Mouse (Mus musculus): Measurements from ENCODE around the gene Plagl1. TPM values are rescaled to one million over a fixed set of nuclear protein-coding genes. Genes with fewer than 3 reads are reported as not detected.
A peak's percentile ranks its signal among the peaks of the same experiment; 100 is the strongest.

The Plagl1 gene
- polyA plus RNA-seq, 1 experiment, result 4.2 TPM

GRCm38 (mm10) chr10:13076807-13077532 is 16.7 kb downstream of the Plagl1 start:
- 58% methylated on average over 7 of the region's 7 CpGs for WGBS
- no peak for DNase-seq (ENCODE audit: low read depth, low spot score)

- DNase-seq (ENCODE audit: low read depth, low spot score), result no peak
- WGBS, result 74% methylated on average over 12 of the region's 12 CpGs
Observed at GRCm38 (mm10) chr10:13082459-13082858, 22.2 kb downstream of the Plagl1 start.

- DNase-seq (ENCODE audit: low read depth, low spot score), result no peak
- 56% methylated on average over 70 of the region's 70 CpGs for WGBS
Observed at GRCm38 (mm10) chr10:13090596-13091424, 30.5 kb downstream of the Plagl1 start.

- 49% methylated on average over 3 of the region's 3 CpGs for WGBS
Observed at GRCm38 (mm10) chr10:13092996-13093395, 32.7 kb downstream of the Plagl1 start.

GRCm38 (mm10) chr10:13098895-13099294 is 38.6 kb downstream of the Plagl1 start:
- WGBS, result 71% methylated on average over 1 of the region's 1 CpGs

More at GRCm38 (mm10) chr10:13092996-13093395, 32.7 kb downstream of the Plagl1 start:
- no peak for DNase-seq (ENCODE audit: low read depth, low spot score)

GRCm38 (mm10) chr10:13100061-13100648 is 39.9 kb downstream of the Plagl1 start:
- 39% methylated on average over 6 of the region's 6 CpGs for WGBS
- DNase-seq (ENCODE audit: low read depth, low spot score), result peak; percentile 14

More at GRCm38 (mm10) chr10:13098895-13099294, 38.6 kb downstream of the Plagl1 start:
- DNase-seq (ENCODE audit: low read depth, low spot score), result no peak

- 71% methylated on average over 4 of the region's 4 CpGs for WGBS
- DNase-seq (ENCODE audit: low read depth, low spot score), result no peak
Observed at GRCm38 (mm10) chr10:13102360-13102759, 42.1 kb downstream of the Plagl1 start.

- DNase-seq (ENCODE audit: low read depth, low spot score), result no peak
- 68% methylated on average over 4 of the region's 4 CpGs for WGBS
Observed at GRCm38 (mm10) chr10:13103838-13104237, 43.5 kb downstream of the Plagl1 start.

- DNase-seq (ENCODE audit: low read depth, low spot score), result no peak
- 76% methylated on average over 9 of the region's 9 CpGs for WGBS
Observed at GRCm38 (mm10) chr10:13106909-13107624, 46.8 kb downstream of the Plagl1 start.

GRCm38 (mm10) chr10:13108021-13108548 is 47.8 kb downstream of the Plagl1 start:
- DNase-seq (ENCODE audit: low read depth, low spot score), result no peak
- WGBS, result 79% methylated on average over 7 of the region's 7 CpGs

- no peak for DNase-seq (ENCODE audit: low read depth, low spot score)
- WGBS, result 50% methylated on average over 4 of the region's 4 CpGs
Observed at GRCm38 (mm10) chr10:13108847-13109246, 48.5 kb downstream of the Plagl1 start.

- WGBS, result 92% methylated on average over 1 of the region's 1 CpGs
- no peak for DNase-seq (ENCODE audit: low read depth, low spot score)
Observed at GRCm38 (mm10) chr10:13109781-13110180, 49.5 kb downstream of the Plagl1 start.

GRCm38 (mm10) chr10:13112849-13113248 is 52.5 kb downstream of the Plagl1 start:
- no peak for DNase-seq (ENCODE audit: low read depth, low spot score)
- WGBS, result 57% methylated on average over 3 of the region's 3 CpGs

- DNase-seq (ENCODE audit: low read depth, low spot score), result no peak
- WGBS, result 83% methylated on average over 4 of the region's 4 CpGs
Observed at GRCm38 (mm10) chr10:13113641-13114040, 53.3 kb downstream of the Plagl1 start.

- WGBS, result 85% methylated on average over 4 of the region's 4 CpGs
- DNase-seq (ENCODE audit: low read depth, low spot score), result no peak
Observed at GRCm38 (mm10) chr10:13115030-13115429, 54.7 kb downstream of the Plagl1 start.

- DNase-seq (ENCODE audit: low read depth, low spot score), result no peak
- WGBS, result 64% methylated on average over 9 of the region's 9 CpGs
Observed at GRCm38 (mm10) chr10:13116706-13117665, 56.7 kb downstream of the Plagl1 start.

GRCm38 (mm10) chr10:13118024-13118769 is 57.9 kb downstream of the Plagl1 start:
- DNase-seq (ENCODE audit: low read depth, low spot score), result no peak
- 79% methylated on average over 7 of the region's 7 CpGs for WGBS

GRCm38 (mm10) chr10:13118770-13119102 is 58.4 kb downstream of the Plagl1 start:
- no peak for DNase-seq (ENCODE audit: low read depth, low spot score)
- WGBS, result 73% methylated on average over 5 of the region's 5 CpGs

Measured in large intestine, adult 2 months (tissue).